Mouse (Mus musculus) lung, adult 18-20 months (tissue): ENCODE data around the gene Pdyn.
A peak's percentile ranks its signal among the peaks of the same experiment; 100 is the strongest.

ENCODE experiments used
- DNase-seq, 2 experiments: peaks; one replicate each; pipeline ENCODE4 v3.0.0; 2022; ENCODE audit warnings: mixed read lengths in 2 of 2

The Pdyn gene

GRCm38 (mm10) chr2:129699484-129700158 lies at the start of gene Pdyn:
Pdyn (minus strand) TSS chr2:129699844.
- no peak for DNase-seq

- DNase-seq, result no peak
Measured at GRCm38 (mm10) chr2:129742016-129742415, 42.4 kb upstream of the Pdyn start.

GRCm38 (mm10) chr2:129740515-129740914 lies 40.9 kb upstream of the Pdyn start:
- DNase-seq, result no peak

- no peak for DNase-seq
Measured at GRCm38 (mm10) chr2:129734031-129734430, 34.4 kb upstream of the Pdyn start.

GRCm38 (mm10) chr2:129729681-129730080 lies 30.0 kb upstream of the Pdyn start:
- DNase-seq, result peak in 1 of 2 experiments; percentile 1

- peak; percentile 29 to 38 for DNase-seq
Measured at GRCm38 (mm10) chr2:129715671-129716070, 16.0 kb upstream of the Pdyn start.

- DNase-seq, result no peak
Measured at GRCm38 (mm10) chr2:129713026-129713544, 13.4 kb upstream of the Pdyn start.

- peak; percentile 22 to 30 for DNase-seq
Measured at GRCm38 (mm10) chr2:129696059-129696458, 3.6 kb downstream of the Pdyn start.

GRCm38 (mm10) chr2:129694303-129694702 lies 5.3 kb downstream of the Pdyn start:
- DNase-seq, result no peak

GRCm38 (mm10) chr2:129692694-129693093 lies 7.0 kb downstream of the Pdyn start:
- DNase-seq, result no peak

GRCm38 (mm10) chr2:129689694-129690093 lies 9.9 kb downstream of the Pdyn start:
- DNase-seq, result no peak

GRCm38 (mm10) chr2:129688036-129688625 lies 11.5 kb downstream of the Pdyn start:
- DNase-seq, result no peak

- DNase-seq, result no peak
Measured at GRCm38 (mm10) chr2:129686908-129687307, 12.7 kb downstream of the Pdyn start.

GRCm38 (mm10) chr2:129684014-129684413 lies 15.6 kb downstream of the Pdyn start:
- DNase-seq, result peak in 1 of 2 experiments; percentile 13

GRCm38 (mm10) chr2:129680236-129680635 lies 19.4 kb downstream of the Pdyn start:
- DNase-seq, result no peak

GRCm38 (mm10) chr2:129679066-129679465 lies 20.6 kb downstream of the Pdyn start:
- no peak for DNase-seq

GRCm38 (mm10) chr2:129677664-129678063 lies 22.0 kb downstream of the Pdyn start:
- DNase-seq, result no peak

GRCm38 (mm10) chr2:129674935-129675634 lies 24.6 kb downstream of the Pdyn start:
- DNase-seq, result peak; percentile 64 to 76

GRCm38 (mm10) chr2:129671911-129672310 lies 27.7 kb downstream of the Pdyn start:
- DNase-seq, result no peak

GRCm38 (mm10) chr2:129662484-129662883 lies 37.2 kb downstream of the Pdyn start:
- DNase-seq, result peak in 1 of 2 experiments; percentile 14

GRCm38 (mm10) chr2:129660020-129660419 lies 39.6 kb downstream of the Pdyn start:
- no peak for DNase-seq

- no peak for DNase-seq
Measured at GRCm38 (mm10) chr2:129658796-129659195, 40.8 kb downstream of the Pdyn start.

- DNase-seq, result no peak
Measured at GRCm38 (mm10) chr2:129655033-129655432, 44.6 kb downstream of the Pdyn start.
